Mouse (Mus musculus) E14TG2a.4 (cell line): ENCODE data around the gene Kng1.
A peak's percentile ranks its signal among the peaks of the same experiment; 100 is the strongest.

Experiments
- H3K27me3 ChIP-seq: 2 replicates; pipeline ENCODE4 v1.6.1; 2014; ENCODE audit warnings: low read length, control low read depth; ENCODE audit not compliant: insufficient read depth
- H3K36me3 ChIP-seq: 2 replicates; pipeline ENCODE4 v1.6.1; 2014; ENCODE audit warnings: low read length, control low read depth; ENCODE audit not compliant: insufficient read depth
- H3K4me1 ChIP-seq: replicated peaks from 2 replicates; pipeline ENCODE4 v1.6.1; 2014; ENCODE audit warnings: low read depth, low read length, control low read depth
- H3K4me3 ChIP-seq: replicated peaks from 2 replicates; pipeline ENCODE4 v1.5.1; 2014; ENCODE audit warnings: mild to moderate bottlenecking, low read length
- H3K9me3 ChIP-seq: 2 replicates; pipeline ENCODE4 v1.6.1; 2014; ENCODE audit warnings: low read length, control low read depth
- CTCF ChIP-seq: conservative IDR thresholded peaks from 2 replicates; pipeline ENCODE4 v1.5.1; 2014; ENCODE audit warnings: low read length
- NANOG ChIP-seq: IDR thresholded peaks from 2 replicates; pipeline ENCODE4 v1.6.1; 2014; ENCODE audit warnings: borderline replicate concordance, low read length, mixed read lengths
- POU5F1 ChIP-seq: IDR thresholded peaks from 2 replicates; pipeline ENCODE4 v1.6.1; 2014; ENCODE audit warnings: low read length, borderline replicate concordance

Kng1 gene

DNA sequence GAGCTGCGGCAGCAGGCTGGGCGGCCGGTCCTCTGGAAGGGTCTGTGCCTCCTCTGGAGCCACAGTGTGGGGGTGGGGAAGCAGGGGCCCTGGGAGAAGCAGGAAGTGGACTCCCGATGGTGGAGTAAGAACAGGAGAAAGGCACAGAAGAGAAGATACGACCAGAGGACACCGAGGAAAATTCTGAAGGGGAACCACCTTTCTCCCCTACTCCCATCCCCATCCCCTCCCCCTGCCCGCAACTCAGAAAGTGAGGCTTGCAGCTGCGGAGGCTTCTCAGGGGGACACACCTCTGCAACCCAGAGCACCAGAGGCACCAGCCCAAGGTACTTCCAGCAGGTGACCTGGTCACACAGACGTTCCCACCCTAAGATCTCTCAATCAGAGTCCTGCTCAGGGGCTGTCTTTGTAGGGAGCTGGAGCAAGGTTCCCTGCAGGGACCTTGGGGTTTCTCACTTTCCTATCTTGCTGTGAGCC is 42.5 kb downstream of the Kng1 start:
- H3K36me3 ChIP-seq = no peaks in the 10 kb centered on the region
- peaks cover 62% of the 10 kb centered on the region for H3K4me1 ChIP-seq

DNA sequence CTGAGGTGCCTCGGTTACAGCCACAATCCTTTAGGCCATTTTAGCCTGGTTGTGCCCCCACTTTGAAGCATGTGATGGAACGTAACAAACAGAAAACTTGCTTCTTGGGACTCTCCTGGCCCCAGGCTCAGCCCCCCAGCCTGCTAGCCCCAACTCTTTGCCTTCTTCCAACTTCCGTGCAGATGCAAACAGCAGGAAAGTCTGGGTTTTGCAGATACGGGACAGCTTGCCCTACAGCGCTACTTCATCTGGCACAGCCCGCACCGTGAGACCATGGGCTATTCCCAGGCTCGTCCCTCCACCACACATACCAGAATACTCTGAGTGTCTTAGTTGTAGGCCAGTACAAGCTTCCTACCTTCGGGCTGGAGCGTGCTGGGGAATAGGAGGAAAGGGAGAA is 42.9 kb downstream of the Kng1 start:
- H3K4me3 ChIP-seq = peak overlapping the region; percentile 82
- peaks cover 64% of the 10 kb centered on the region for H3K4me1 ChIP-seq
- H3K27me3 ChIP-seq = no peaks in the 10 kb centered on the region
- TF ChIP-seq POU5F1 (no peak), CTCF (no peak), NANOG (no peak)
- H3K9me3 ChIP-seq = peaks cover 5% of the 10 kb centered on the region; the same call in 1 of the 2 replicates
- H3K36me3 ChIP-seq = no peaks in the 10 kb centered on the region

More for the DNA sequence above, 42.5 kb downstream of the Kng1 start:
- TF ChIP-seq POU5F1 = no peak
- H3K9me3 ChIP-seq = peaks cover 5% of the 10 kb centered on the region; the same call in 1 of the 2 replicates
- peak overlapping the region; percentile 82 for H3K4me3 ChIP-seq
- no peaks in the 10 kb centered on the region for H3K27me3 ChIP-seq

DNA sequence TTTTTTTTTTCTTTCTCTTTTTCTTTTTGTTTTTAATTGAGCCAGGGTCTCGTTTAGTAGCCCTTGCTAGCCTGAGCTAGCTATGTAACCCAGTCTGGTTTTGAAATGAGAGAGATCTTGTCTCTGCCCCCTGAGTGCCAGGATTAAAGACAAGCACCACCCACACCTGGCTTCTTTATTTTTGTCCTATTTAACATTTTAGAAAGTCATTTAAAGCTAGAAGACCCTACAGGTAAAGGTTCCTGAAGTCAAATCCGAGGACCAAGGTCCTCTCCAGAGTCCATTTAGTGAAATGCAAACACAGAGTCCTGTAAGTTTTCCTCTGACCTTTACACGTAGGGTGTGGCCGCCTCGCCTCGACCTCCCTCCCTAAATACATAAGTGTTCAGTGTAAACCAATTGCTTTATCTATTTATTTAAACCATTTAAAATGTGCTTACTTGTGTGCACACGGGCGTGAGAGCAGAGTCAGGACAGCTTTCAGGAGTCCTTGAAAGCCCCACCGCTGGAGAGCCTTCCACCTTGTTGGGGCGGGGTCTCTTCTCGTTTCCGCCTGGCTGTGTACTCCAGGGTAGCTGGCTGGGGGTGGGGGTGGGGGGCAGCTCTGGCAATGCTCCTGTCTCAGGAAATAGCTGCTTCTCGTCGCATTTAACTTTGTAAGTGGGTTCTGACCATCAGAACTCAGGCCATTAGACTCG is 44.8 kb downstream of the Kng1 start:
- H3K9me3 ChIP-seq = no peaks in the 10 kb centered on the region
- H3K36me3 ChIP-seq = no peaks in the 10 kb centered on the region
- no peak; the same call in 1 of the 2 replicates for TF ChIP-seq NANOG
- no peak for TF ChIP-seq POU5F1
- no peak for TF ChIP-seq CTCF
- H3K27me3 ChIP-seq = no peaks in the 10 kb centered on the region
- peak overlapping the region; percentile 82 for H3K4me3 ChIP-seq
- peaks cover 61% of the 10 kb centered on the region for H3K4me1 ChIP-seq

DNA sequence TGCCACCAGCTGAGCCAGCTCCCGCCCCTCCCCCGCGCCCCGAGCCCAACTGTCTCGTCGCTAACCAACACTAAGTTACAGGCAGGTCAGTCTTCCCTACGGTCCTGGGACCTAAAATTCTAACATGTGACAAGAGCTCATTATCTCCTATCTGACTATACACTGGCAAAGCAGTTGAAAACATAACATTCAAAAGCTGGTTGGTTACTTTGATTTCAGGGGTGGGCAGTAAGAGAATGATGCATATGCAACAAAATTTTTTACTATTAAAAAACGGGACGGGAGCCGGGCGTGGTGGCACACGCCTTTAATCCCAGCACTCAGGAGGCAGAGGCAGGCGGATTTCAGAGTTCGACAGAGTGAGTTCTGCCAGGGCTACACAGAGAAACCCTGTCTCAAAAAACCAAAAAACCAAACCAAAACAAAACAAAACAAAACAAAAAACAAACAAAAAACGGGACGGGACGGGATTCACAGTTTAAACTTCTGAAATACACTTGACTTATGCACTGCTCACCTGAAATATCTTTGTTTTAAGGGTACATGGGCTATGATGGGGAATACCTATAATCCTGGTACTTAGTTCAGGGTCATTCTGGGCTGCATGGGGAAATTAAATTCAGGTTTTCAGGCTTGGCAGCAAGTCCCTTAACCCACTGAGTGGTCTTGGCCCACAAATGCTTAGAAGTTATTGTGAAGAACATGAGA is 45.5 kb downstream of the Kng1 start:
- Histone ChIP-seq H3K36me3 (peaks cover 6% of the 10 kb centered on the region), H3K27me3 (no peaks in the 10 kb centered on the region), H3K4me1 (peaks cover 58% of the 10 kb centered on the region), H3K4me3 (peak overlapping the region; percentile 82), H3K9me3 (no peaks in the 10 kb centered on the region)
- TF ChIP-seq NANOG (no peak; the same call in 1 of the 2 replicates), CTCF (no peak), POU5F1 (no peak)

DNA sequence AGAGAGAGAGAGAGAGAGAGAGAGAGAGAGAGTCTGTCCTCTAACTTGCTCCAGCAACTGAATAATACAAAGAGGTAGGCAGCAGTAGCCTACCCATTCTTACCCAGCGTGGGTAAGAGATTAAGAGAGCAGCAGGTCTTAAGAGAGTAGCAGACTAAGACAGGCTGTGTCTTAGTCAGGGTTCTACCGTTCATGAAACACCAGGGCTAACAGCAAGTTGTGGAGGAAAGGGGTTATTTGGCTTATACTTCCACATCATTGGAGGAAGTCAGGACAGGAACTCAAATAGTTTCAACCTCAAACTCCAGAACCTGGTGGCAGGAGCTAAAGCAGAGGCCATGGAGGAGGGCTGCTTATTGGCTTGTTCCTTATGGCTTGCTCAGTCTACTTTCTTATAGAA is 46.2 kb downstream of the Kng1 start:
- peak overlapping the region; percentile 82 for H3K4me3 ChIP-seq
- TF ChIP-seq NANOG = no peak
- no peak for TF ChIP-seq CTCF
- TF ChIP-seq POU5F1 = no peak

DNA sequence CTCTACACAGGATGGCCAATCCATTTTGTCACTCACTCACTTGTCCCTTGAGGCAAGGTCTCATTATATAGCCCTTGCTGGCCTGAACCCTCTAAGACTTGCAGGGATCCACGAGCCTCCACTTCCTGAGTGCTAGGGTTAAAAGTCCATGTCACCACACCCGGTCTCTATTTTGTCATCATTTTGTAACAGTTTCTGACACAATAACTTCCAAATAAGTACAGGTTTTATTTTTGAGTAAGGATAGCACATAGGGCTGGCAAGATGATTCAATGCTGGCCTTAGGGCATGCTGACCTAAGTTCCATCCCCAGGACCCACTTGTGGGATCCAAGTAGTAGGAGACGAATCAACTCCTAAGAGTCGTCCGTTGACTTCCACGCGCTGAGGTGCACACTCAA is 48.5 kb downstream of the Kng1 start:
- no peaks in the 10 kb centered on the region for H3K9me3 ChIP-seq

More for the DNA sequence above, 46.2 kb downstream of the Kng1 start:
- H3K9me3 ChIP-seq = no peaks in the 10 kb centered on the region
- no peaks in the 10 kb centered on the region for H3K27me3 ChIP-seq
- peaks cover 52% of the 10 kb centered on the region for H3K4me1 ChIP-seq
- H3K36me3 ChIP-seq = peaks cover 12% of the 10 kb centered on the region

DNA sequence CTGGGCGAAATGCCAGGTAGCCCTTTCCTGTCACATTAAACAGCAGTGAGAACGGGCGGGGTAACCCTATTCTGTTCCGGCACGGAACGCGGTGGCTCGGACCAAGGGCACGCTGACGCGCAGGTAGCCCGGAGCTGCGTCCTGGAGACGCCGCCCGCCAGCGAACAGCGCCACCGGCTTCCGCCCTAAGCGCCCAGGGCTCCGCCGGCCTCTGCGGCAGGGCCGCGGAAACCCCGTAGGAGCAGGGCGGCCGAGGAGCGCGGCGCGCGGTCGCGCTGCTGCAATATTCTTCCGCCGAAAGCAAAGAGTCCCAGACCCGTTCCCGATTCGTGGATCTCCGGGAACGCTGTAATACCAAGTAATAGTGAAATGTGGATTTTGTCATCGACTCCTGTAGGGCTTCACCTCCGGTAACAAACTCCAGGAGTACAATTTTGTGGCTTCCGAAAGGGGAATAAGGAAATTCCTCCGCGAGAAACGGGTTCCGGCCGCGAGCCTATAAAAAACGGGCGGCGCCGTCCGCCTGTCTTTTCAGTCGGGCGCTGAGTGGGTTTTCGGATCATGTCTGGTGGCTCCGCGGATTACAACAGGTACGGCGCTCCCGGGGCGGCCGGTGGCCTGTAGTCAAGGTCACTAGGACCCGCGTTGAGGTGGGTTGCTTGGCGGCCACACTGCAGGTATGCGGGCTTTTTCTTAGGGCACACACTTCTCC is 49.7 kb downstream of the Kng1 start, which contains the start of gene Eif4a2:
Gene Eif4a2, plus strand, starts transcription at position 214 of the 712 bp plus-strand sequence.
- Histone ChIP-seq H3K4me1 (peaks cover 36% of the 10 kb centered on the region), H3K4me3 (peak within 1 kb of the TSS; percentile 100), H3K27me3 (no peaks in the 10 kb centered on the region), H3K9me3 (no peaks in the 10 kb centered on the region), H3K36me3 (peaks cover 48% of the 10 kb centered on the region)
- TF ChIP-seq CTCF = no peak
- no peak for TF ChIP-seq NANOG
- no peak for TF ChIP-seq POU5F1

More for the DNA sequence above, 48.5 kb downstream of the Kng1 start:
- peaks cover 35% of the 10 kb centered on the region for H3K36me3 ChIP-seq
- H3K4me1 ChIP-seq = peaks cover 43% of the 10 kb centered on the region
- no peaks in the 10 kb centered on the region for H3K27me3 ChIP-seq
- peak overlapping the region; percentile 100 for H3K4me3 ChIP-seq
- TF ChIP-seq CTCF = no peak
- TF ChIP-seq POU5F1 = no peak
- no peak for TF ChIP-seq NANOG
